Mouse (Mus musculus): ENCODE measurements around the gene Eno1.

DNA sequence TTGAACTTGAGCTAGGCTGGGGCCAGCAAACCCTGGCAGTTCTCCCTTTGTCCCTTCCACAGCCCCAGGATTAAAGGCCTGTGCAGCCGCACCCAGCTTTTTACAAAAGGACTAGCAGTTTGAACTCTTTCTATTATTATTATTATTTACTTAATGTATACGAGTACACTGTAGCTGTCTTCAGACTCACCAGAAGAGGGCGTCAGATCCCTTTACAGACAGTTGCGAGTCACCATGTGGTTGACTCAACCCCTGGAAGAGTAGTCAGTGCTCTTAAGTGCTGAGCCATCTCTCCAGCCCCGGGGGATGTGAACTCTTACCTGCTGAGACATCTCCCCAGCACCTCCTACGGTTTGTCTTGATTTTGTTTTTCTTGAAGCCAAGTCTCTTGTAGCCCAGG, 24.2 kb downstream of the Eno1 start:
- TF ChIP-seq TAL1 (IDR thresholded peaks at IDR 0.05; ENCODE audit: low read length) (no peak), GATA1 (IDR thresholded peaks at IDR 0.05; ENCODE audit: low read length) (no peak)
